Mouse (Mus musculus) midbrain, postnatal 0 days (tissue): ENCODE data around the gene Mms22l. TPM values are rescaled to one million over a fixed set of nuclear protein-coding genes. Genes with fewer than 3 reads are reported as not detected.
A peak's percentile ranks its signal among the peaks of the same experiment; 100 is the strongest.
"Not testable (repeated sequence)": the region's sequence is repeated elsewhere in the genome, so short reads cannot be mapped to it uniquely, and the experiment has no call there.

ENCODE experiments used
- ATAC-seq: fragments of 200-750 bp; cut with Nextera tagmentation; 2 replicates; pipeline ENCODE4 v1.8.0; 2017; ENCODE audit warnings: moderate number of reproducible peaks, mild to moderate bottlenecking, moderate TSS enrichment, moderate library complexity; ENCODE audit not compliant: low FRiP score
- DNase-seq: peaks from one replicate; pipeline ENCODE4 v3.0.0-alpha.2; 2015; ENCODE audit warnings: low spot score
- H3K27ac ChIP-seq: fragments of 300-500 bp; sonication (generic); 2 replicates; pipeline ENCODE4 v1.5.1; 2014; ENCODE audit warnings: low read depth, mild to moderate bottlenecking, low read length, mixed read lengths
- H3K27me3 ChIP-seq: fragments of 300-500 bp; sonication (generic); 2 replicates; pipeline ENCODE4 v1.6.1; 2014; ENCODE audit warnings: low read length, control low read depth, mixed read lengths; ENCODE audit not compliant: insufficient read depth
- H3K36me3 ChIP-seq: fragments of 300-500 bp; sonication (generic); 2 replicates; pipeline ENCODE4 v1.6.1; 2014; ENCODE audit warnings: low read length, control low read depth, mixed read lengths; ENCODE audit not compliant: insufficient read depth
- H3K4me1 ChIP-seq: fragments of 300-500 bp; sonication (generic); 2 replicates; pipeline ENCODE4 v1.6.1; 2014; ENCODE audit warnings: mild to moderate bottlenecking, control low read depth, antibody characterized with exemption, low read length, mixed read lengths; ENCODE audit not compliant: insufficient read depth
- H3K4me2 ChIP-seq: fragments of 300-500 bp; sonication (generic); 2 replicates; pipeline ENCODE4 v1.6.1; 2014; ENCODE audit warnings: low read depth, mild to moderate bottlenecking, low read length, mixed read lengths; ENCODE audit not compliant: poor library complexity, severe bottlenecking
- H3K4me3 ChIP-seq: fragments of 300-500 bp; sonication (generic); 2 replicates; pipeline ENCODE4 v1.5.1; 2014; ENCODE audit warnings: low read depth, mild to moderate bottlenecking, low read length, moderate library complexity
- H3K9ac ChIP-seq: fragments of 300-500 bp; sonication (generic); replicated peaks from 2 replicates; pipeline ENCODE4 v1.6.1; 2014; ENCODE audit warnings: mild to moderate bottlenecking, low read length, moderate library complexity, mixed read lengths; ENCODE audit not compliant: poor library complexity, severe bottlenecking
- H3K9me3 ChIP-seq: fragments of 300-500 bp; sonication (generic); 2 replicates; pipeline ENCODE4 v1.6.1; 2016; ENCODE audit warnings: low read length, control low read depth
- CTCF ChIP-seq: IDR thresholded peaks from 2 replicates; pipeline ENCODE4 v1.5.1; 2016; ENCODE audit warnings: antibody characterized with exemption, mild to moderate bottlenecking
- WGBS: fragments of 180-500 bp; shearing (Covaris S2); extraction: QIAGEN DNeasy Blood & Tissue Kit; methylation state at CpG from one replicate; pipeline ENCODE4 v1.1.7; 2014; 5-methylcytosine and 5-hydroxymethylcytosine counted together
- polyA plus RNA-seq: library from polyadenylated mRNA; unstranded; fragments of >200 nt; fragmentation: Nextera tagmentation; extraction: Ambion mirVana; gene quantifications from 2 replicates; pipeline ENCODE4 v1.2.1, GENCODE M21; 2015
- total RNA-seq: library from RNA; depleted of rRNA; stranded (reverse); fragments of >200 nt; gene quantifications from 2 replicates; pipeline ENCODE4 v1.2.3, GENCODE M21; 2014; rRNA removed

Mms22l gene
- total RNA-seq, result 5.5 and 5.9 TPM in 2 replicates
- polyA plus RNA-seq, result 2.1 and 2.4 TPM in 2 replicates

- DNase-seq (peak; percentile 94), ATAC-seq (peak; percentile 100)
- Histone ChIP-seq H3K27ac (peak within 1 kb of the TSS; percentile 89), H3K27me3 (no peaks in the 10 kb centered on the region), H3K4me2 (peak within 1 kb of the TSS; percentile 72), H3K36me3 (no peaks in the 10 kb centered on the region), H3K4me1 (no peaks in the 10 kb centered on the region), H3K9ac (peak within 1 kb of the TSS; percentile 90), H3K9me3 (no peaks in the 10 kb centered on the region), H3K4me3 (peak within 1 kb of the TSS; percentile 92)
- TF ChIP-seq CTCF, result no peak
- WGBS, result under 1% methylated on average over 83 of the region's 83 CpGs
Measured at GRCm38 (mm10) chr4:24496116-24496952, at the start of gene Mms22l. Gene Mms22l, plus strand, starts transcription at chr4:24496451.

- not testable (repeated sequence) for H3K27me3 ChIP-seq, DNase-seq, H3K4me1 ChIP-seq, H3K9ac ChIP-seq, H3K4me3 ChIP-seq, H3K9me3 ChIP-seq, H3K36me3 ChIP-seq, H3K4me2 ChIP-seq, ATAC-seq, H3K27ac ChIP-seq
- 93% methylated on average over 4 of the region's 4 CpGs for WGBS
Measured at GRCm38 (mm10) chr4:24484046-24484445, 12.2 kb upstream of the Mms22l start.

GRCm38 (mm10) chr4:24496953-24497319, 685 bp downstream of the Mms22l start:
- WGBS, result 1% methylated on average over 7 of the region's 7 CpGs
- no peaks in the 10 kb centered on the region for H3K4me1 ChIP-seq

GRCm38 (mm10) chr4:24509195-24509594, 12.9 kb downstream of the Mms22l start:
- Histone ChIP-seq H3K4me3 (no peak overlapping the region), H3K27ac (no peak overlapping the region), H3K27me3 (no peaks in the 10 kb centered on the region), H3K4me1 (no peaks in the 10 kb centered on the region), H3K9me3 (no peaks in the 10 kb centered on the region), H3K4me2 (no peak overlapping the region), H3K9ac (no peak overlapping the region), H3K36me3 (no peaks in the 10 kb centered on the region)
- TF ChIP-seq CTCF, result no peak
- no peak for ATAC-seq
- DNase-seq, result no peak
- 93% methylated on average over 3 of the region's 3 CpGs for WGBS

More at GRCm38 (mm10) chr4:24496953-24497319, 685 bp downstream of the Mms22l start:
- ATAC-seq (no peak), DNase-seq (no peak)
- H3K9ac ChIP-seq, result peak overlapping the region; percentile 90
- no peaks in the 10 kb centered on the region for H3K9me3 ChIP-seq
- no peaks in the 10 kb centered on the region for H3K36me3 ChIP-seq
- no peaks in the 10 kb centered on the region for H3K27me3 ChIP-seq
- peak overlapping the region; percentile 72 for H3K4me2 ChIP-seq
- TF ChIP-seq CTCF, result no peak; the same call in 1 of the 2 replicates
- H3K4me3 ChIP-seq, result peak overlapping the region; percentile 92
- H3K27ac ChIP-seq, result 0 out of 2 replicates have a peak overlapping the region, but pooled peaks have one; percentile 14

GRCm38 (mm10) chr4:24536989-24537388, 40.7 kb downstream of the Mms22l start:
- Histone ChIP-seq H3K9ac (no peak overlapping the region), H3K27me3 (no peaks in the 10 kb centered on the region), H3K9me3 (no peaks in the 10 kb centered on the region), H3K27ac (no peak overlapping the region), H3K4me1 (no peaks in the 10 kb centered on the region), H3K4me3 (no peak overlapping the region), H3K4me2 (no peak overlapping the region), H3K36me3 (no peaks in the 10 kb centered on the region)
- ATAC-seq, result no peak
- DNase-seq, result no peak
- WGBS, result 89% methylated on average over 4 of the region's 4 CpGs
- TF ChIP-seq CTCF, result peak; percentile 35

- Histone ChIP-seq H3K4me2 (no peak overlapping the region), H3K27me3 (no peaks in the 10 kb centered on the region), H3K9ac (no peak overlapping the region), H3K9me3 (no peaks in the 10 kb centered on the region), H3K4me3 (no peak overlapping the region), H3K36me3 (no peaks in the 10 kb centered on the region), H3K27ac (no peak overlapping the region), H3K4me1 (no peaks in the 10 kb centered on the region)
- DNase-seq (no peak), ATAC-seq (no peak)
- WGBS, result 95% methylated on average over 3 of the region's 3 CpGs
- TF ChIP-seq CTCF, result no peak
Measured at GRCm38 (mm10) chr4:24543421-24543820, 47.2 kb downstream of the Mms22l start.
